In genomic region chr11:50407235-50407634, GRCm38 (mm10) we compare ENCODE assay signal across 20 mouse cellular contexts. TPM values are rescaled to one million over a fixed set of nuclear protein-coding genes. Genes with fewer than 3 reads are reported as not detected.
"Had no signal": no experiment of that assay in that cellular context is flagged by ENCODE, and none has a peak within 500 bp of the region (broad histone marks: within the 10 kb centered on the region; RNA-seq: fewer than 3 reads in every experiment).

No protein-coding gene starts in this region.

- H3K4me1 ChIP-seq: kidney, embryonic 15.5 days; limb, embryonic 10.5 days; limb, embryonic 13.5 days; liver, embryonic 15.5 days; lung, embryonic 15.5 days; midbrain, embryonic 12.5 days; midbrain, embryonic 15.5 days had no signal

- H3K4me3 ChIP-seq: kidney, embryonic 15.5 days; limb, embryonic 10.5 days; limb, embryonic 13.5 days; liver, embryonic 12.5 days; liver, embryonic 15.5 days; lung, embryonic 15.5 days; megakaryocyte, embryonic 14.5 days; midbrain, embryonic 12.5 days; midbrain, embryonic 15.5 days had no signal

- H3K27me3 ChIP-seq: kidney, embryonic 15.5 days; limb, embryonic 13.5 days; liver, embryonic 12.5 days; liver, embryonic 15.5 days; lung, embryonic 15.5 days; megakaryocyte, embryonic 14.5 days; midbrain, embryonic 12.5 days; midbrain, embryonic 15.5 days had no signal

- H3K27ac ChIP-seq: kidney, embryonic 15.5 days; limb, embryonic 10.5 days; limb, embryonic 13.5 days; liver, embryonic 12.5 days; liver, embryonic 15.5 days; lung, embryonic 15.5 days; midbrain, embryonic 12.5 days; midbrain, embryonic 15.5 days had no signal

- DNase-seq: kidney, adult 8-10 months; kidney, postnatal 10 days; kidney, postnatal 36 days; liver; lung, adult 18-20 months; lung, postnatal 10 days; lung, postnatal 36 days; thymus, adult 18-20 months; thymus, postnatal 36 days had no signal

RNA-seq across cellular contexts. Expression of gene Cby3, which starts 53.0 kb away (rescaled TPM):
- polyA plus RNA-seq: liver, embryonic 15.5 days; midbrain, embryonic 12.5 days; neural tube, embryonic 11.5 days; spleen, adult 2 months had no signal
